Mouse (Mus musculus) small intestine, adult 2 months (tissue): Measurements from ENCODE around the gene Limch1. TPM values are rescaled to one million over a fixed set of nuclear protein-coding genes. Genes with fewer than 3 reads are reported as not detected.

Experiments used
- H3K27ac ChIP-seq: fragments of 200-500 bp; 2 replicates; pipeline ENCODE4 v1.5.1; 2012; ENCODE audit warnings: low read depth, low read length, control low read depth, inconsistent platforms; ENCODE audit not compliant: insufficient read depth
- H3K27me3 ChIP-seq: fragments of 200-500 bp; 2 replicates; pipeline ENCODE4 v1.6.1; 2012; ENCODE audit warnings: mild to moderate bottlenecking, moderate library complexity, low read length, inconsistent platforms; ENCODE audit not compliant: control insufficient read depth, insufficient read depth
- H3K36me3 ChIP-seq: fragments of 200-500 bp; 2 replicates; pipeline ENCODE4 v1.6.1; 2012; ENCODE audit warnings: mild to moderate bottlenecking, low read length, control low read depth, inconsistent platforms; ENCODE audit not compliant: control insufficient read depth, insufficient read depth
- H3K4me1 ChIP-seq: fragments of 200-500 bp; 2 replicates; pipeline ENCODE4 v1.6.1; 2012; ENCODE audit warnings: low read length, inconsistent platforms, mixed read lengths; ENCODE audit not compliant: control insufficient read depth, insufficient read depth, insufficient read length
- H3K4me3 ChIP-seq: fragments of 200-500 bp; 2 replicates; pipeline ENCODE4 v1.5.1; 2012; ENCODE audit warnings: low read depth, mild to moderate bottlenecking, control low read depth, inconsistent platforms, low read length, moderate library complexity
- CTCF ChIP-seq: fragments of 200-500 bp; IDR thresholded peaks from 2 replicates; pipeline ENCODE4 v1.5.1; 2012; ENCODE audit warnings: low read depth, mild to moderate bottlenecking, control low read depth, inconsistent platforms, low read length, moderate library complexity, mixed read lengths; ENCODE audit not compliant: insufficient replicate concordance, insufficient read length; ENCODE audit errors: extremely low read depth
- POLR2A ChIP-seq: fragments of 200-500 bp; IDR thresholded peaks from 2 replicates; pipeline ENCODE4 v1.6.1; 2012; ENCODE audit warnings: low read depth, mild to moderate bottlenecking, control low read depth, inconsistent platforms, low read length, moderate library complexity
- WGBS: fragments of 180-500 bp; shearing (Covaris S2); methylation state at CpG from one replicate; pipeline ENCODE4 v1.1.7; 2018; 5-methylcytosine and 5-hydroxymethylcytosine counted together
- polyA plus RNA-seq: library from polyadenylated mRNA; depleted of rRNA; stranded (reverse); fragments of >200 nt; gene quantifications from 2 replicates; pipeline ENCODE4 v1.2.3, GENCODE M21; 2012

Gene Limch1
- polyA plus RNA-seq, 1 experiment: 1.0 TPM

GRCm38 (mm10) chr5:66816751-66817150, 71.1 kb downstream of the Limch1 start:
- Histone ChIP-seq H3K36me3 (no peaks in the 10 kb centered on the region), H3K27ac (no peak overlapping the region), H3K4me1 (no peaks in the 10 kb centered on the region), H3K4me3 (no peak overlapping the region), H3K27me3 (no peaks in the 10 kb centered on the region)
- WGBS: 73% methylated on average over 18 of the region's 18 CpGs
- TF ChIP-seq POLR2A (no peak), CTCF (no peak)

- H3K36me3 ChIP-seq: no peaks in the 10 kb centered on the region
- H3K27me3 ChIP-seq: no peaks in the 10 kb centered on the region
- no peak overlapping the region for H3K4me3 ChIP-seq
- no peaks in the 10 kb centered on the region for H3K4me1 ChIP-seq
- TF ChIP-seq POLR2A: no peak
- TF ChIP-seq CTCF: no peak
- WGBS: 90% methylated on average over 8 of the region's 8 CpGs
- H3K27ac ChIP-seq: no peak overlapping the region
Observed at GRCm38 (mm10) chr5:66817184-66817956, 71.7 kb downstream of the Limch1 start.

GRCm38 (mm10) chr5:66822500-66823205, 77.0 kb downstream of the Limch1 start:
- Histone ChIP-seq H3K4me1 (no peaks in the 10 kb centered on the region), H3K4me3 (no peak overlapping the region), H3K36me3 (no peaks in the 10 kb centered on the region), H3K27me3 (no peaks in the 10 kb centered on the region), H3K27ac (no peak overlapping the region)
- TF ChIP-seq CTCF: no peak
- TF ChIP-seq POLR2A: no peak
- WGBS: 79% methylated on average over 6 of the region's 6 CpGs

GRCm38 (mm10) chr5:66825586-66825985, 80.0 kb downstream of the Limch1 start:
- Histone ChIP-seq H3K4me1 (no peaks in the 10 kb centered on the region), H3K27ac (no peak overlapping the region), H3K27me3 (no peaks in the 10 kb centered on the region), H3K4me3 (no peak overlapping the region), H3K36me3 (no peaks in the 10 kb centered on the region)
- TF ChIP-seq CTCF: no peak
- TF ChIP-seq POLR2A: no peak
- 71% methylated on average over 4 of the region's 4 CpGs for WGBS

- H3K27me3 ChIP-seq: no peaks in the 10 kb centered on the region
- 61% methylated on average over 8 of the region's 8 CpGs for WGBS
- no peak overlapping the region for H3K4me3 ChIP-seq
- H3K36me3 ChIP-seq: no peaks in the 10 kb centered on the region
- no peak overlapping the region for H3K27ac ChIP-seq
- TF ChIP-seq POLR2A (no peak), CTCF (no peak)
- H3K4me1 ChIP-seq: no peaks in the 10 kb centered on the region
Observed at GRCm38 (mm10) chr5:66826844-66827243, 81.2 kb downstream of the Limch1 start.

GRCm38 (mm10) chr5:66829505-66829904, 83.9 kb downstream of the Limch1 start:
- no peaks in the 10 kb centered on the region for H3K27me3 ChIP-seq
- 87% methylated on average over 5 of the region's 5 CpGs for WGBS
- no peaks in the 10 kb centered on the region for H3K4me1 ChIP-seq
- no peaks in the 10 kb centered on the region for H3K36me3 ChIP-seq
- no peak overlapping the region for H3K27ac ChIP-seq
- H3K4me3 ChIP-seq: no peak overlapping the region
- no peak for TF ChIP-seq POLR2A
- TF ChIP-seq CTCF: no peak

- H3K36me3 ChIP-seq: no peaks in the 10 kb centered on the region
- no peak for TF ChIP-seq POLR2A
- no peak for TF ChIP-seq CTCF
- no peaks in the 10 kb centered on the region for H3K4me1 ChIP-seq
- WGBS: 94% methylated on average over 10 of the region's 10 CpGs
- H3K4me3 ChIP-seq: no peak overlapping the region
- no peaks in the 10 kb centered on the region for H3K27me3 ChIP-seq
- no peak overlapping the region for H3K27ac ChIP-seq
Observed at GRCm38 (mm10) chr5:66830206-66830605, 84.6 kb downstream of the Limch1 start.
